Mouse (Mus musculus) intestine, embryonic 14.5 days (tissue): ENCODE data around the gene Gprc6a. TPM values are rescaled to one million over a fixed set of nuclear protein-coding genes. Genes with fewer than 3 reads are reported as not detected.

Experiments used
- ATAC-seq: fragments of 200-750 bp; cut with Nextera tagmentation; replicated peaks from 2 replicates; pipeline ENCODE4 v1.8.0; 2017; ENCODE audit warnings: low read depth, moderate number of reproducible peaks, moderate TSS enrichment, moderate library complexity; ENCODE audit not compliant: low FRiP score, low TSS enrichment
- DNase-seq: peaks from one replicate; pipeline ENCODE4 v3.0.0-alpha.2; 2018; ENCODE audit warnings: low spot score
- H3K27ac ChIP-seq: fragments of 300-500 bp; sonication (generic); 2 replicates; pipeline ENCODE4 v1.5.1; 2014; ENCODE audit warnings: low read depth, mild to moderate bottlenecking, control low read depth
- H3K27me3 ChIP-seq: fragments of 300-500 bp; sonication (generic); replicated peaks from 2 replicates; pipeline ENCODE4 v1.6.1; 2014; ENCODE audit warnings: low read length, control low read depth; ENCODE audit not compliant: control insufficient read depth, insufficient read depth
- H3K36me3 ChIP-seq: fragments of 300-500 bp; sonication (generic); 2 replicates; pipeline ENCODE4 v1.6.1; 2014; ENCODE audit warnings: low read length, control low read depth; ENCODE audit not compliant: control insufficient read depth, insufficient read depth
- H3K4me1 ChIP-seq: fragments of 300-500 bp; sonication (generic); replicated peaks from 2 replicates; pipeline ENCODE4 v1.6.1; 2014; ENCODE audit warnings: low read length, control low read depth, mixed read lengths; ENCODE audit not compliant: control insufficient read depth, insufficient read depth
- H3K4me2 ChIP-seq: fragments of 300-500 bp; sonication (generic); 2 replicates; pipeline ENCODE4 v1.6.1; 2014; ENCODE audit warnings: low read length
- H3K4me3 ChIP-seq: fragments of 300-500 bp; sonication (generic); 2 replicates; pipeline ENCODE4 v1.5.1; 2014; ENCODE audit warnings: low read depth, low read length, control low read depth, mixed read lengths
- H3K9ac ChIP-seq: fragments of 300-500 bp; sonication (generic); 2 replicates; pipeline ENCODE4 v1.6.1; 2014; ENCODE audit warnings: mild to moderate bottlenecking, low read length
- H3K9me3 ChIP-seq: fragments of 300-500 bp; sonication (generic); 2 replicates; pipeline ENCODE4 v1.6.1; 2016; ENCODE audit warnings: low read length, control low read depth; ENCODE audit not compliant: control insufficient read depth
- WGBS: fragments of 180-500 bp; shearing (Covaris S2); extraction: QIAGEN DNeasy Blood & Tissue Kit; methylation state at CpG from one replicate; pipeline ENCODE4 v1.1.7; 2014; 5-methylcytosine and 5-hydroxymethylcytosine counted together
- polyA plus RNA-seq: library from polyadenylated mRNA; unstranded; fragments of >200 nt; fragmentation: Nextera tagmentation; extraction: Ambion mirVana; gene quantifications from 2 replicates; pipeline ENCODE4 v1.2.1, GENCODE M21; 2014

Gprc6a gene
- polyA plus RNA-seq = not detected in 2 replicates

DNA sequence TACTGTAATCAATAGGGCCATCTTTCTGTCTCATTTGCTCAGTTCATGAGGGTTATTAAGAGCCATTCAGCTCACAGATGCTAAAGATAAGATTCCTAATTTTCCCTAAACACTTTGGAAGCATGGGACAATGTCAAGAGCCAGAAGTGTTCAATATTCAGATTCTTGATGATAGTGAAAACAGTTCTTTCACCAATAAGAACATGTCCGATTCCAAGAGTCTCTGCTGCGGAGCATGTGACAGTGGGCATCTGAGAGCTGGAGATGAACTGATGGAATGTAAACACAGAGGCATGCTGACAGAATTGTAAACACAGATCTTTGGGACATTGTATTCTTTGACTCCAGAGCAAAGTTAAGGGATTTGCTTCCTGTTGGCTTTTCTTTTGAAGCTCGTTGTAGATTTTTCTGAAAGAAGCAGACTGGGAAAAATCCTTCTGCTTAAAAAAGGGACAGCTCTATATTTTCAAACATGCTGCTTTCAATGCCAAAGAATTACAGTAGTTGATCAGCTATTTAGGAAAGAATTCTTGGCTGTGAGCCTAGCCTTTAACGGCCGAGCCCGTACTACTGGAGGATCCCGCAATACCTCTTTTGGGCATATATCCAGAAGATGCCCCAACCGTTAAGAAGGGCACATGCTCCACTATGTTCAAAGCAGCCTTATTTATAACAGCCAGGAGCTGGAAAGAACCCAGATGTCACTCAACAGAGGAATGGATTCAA is at the start of gene Gprc6a:
Gprc6a (minus strand) TSS at position 51 of the 726 bp plus-strand sequence.
- Histone ChIP-seq H3K9me3 (no peaks in the 10 kb centered on the region), H3K27me3 (no peaks in the 10 kb centered on the region), H3K27ac (no peak within 1 kb of the TSS), H3K9ac (no peak within 1 kb of the TSS), H3K4me1 (no peaks in the 10 kb centered on the region), H3K36me3 (no peaks in the 10 kb centered on the region), H3K4me3 (no peak within 1 kb of the TSS), H3K4me2 (no peak within 1 kb of the TSS)
- WGBS = 36% methylated on average over 8 of the region's 8 CpGs
- DNase-seq (no peak), ATAC-seq (no peak)

DNA sequence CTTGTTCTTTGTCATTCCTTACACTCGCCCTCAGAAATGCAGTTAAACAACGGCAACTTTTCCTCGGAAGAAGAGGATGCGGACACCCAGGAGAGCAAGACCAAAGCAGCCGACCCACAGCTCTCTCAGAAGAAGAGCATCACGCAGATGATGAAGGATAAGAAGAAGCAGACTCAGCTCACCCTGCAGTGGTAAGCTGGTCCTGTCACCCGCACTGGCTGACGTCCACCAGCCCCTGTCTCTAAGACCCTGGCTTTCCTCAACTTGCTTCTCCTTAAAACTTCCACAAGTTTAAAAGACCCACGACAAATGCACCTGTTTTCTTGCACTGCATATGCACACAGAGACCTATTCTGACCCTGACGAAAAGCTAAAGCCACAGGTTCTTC is 47.0 kb upstream of the Gprc6a start:
- Histone ChIP-seq H3K4me3 (peak overlapping the region; percentile 41), H3K27ac (no peak overlapping the region), H3K4me2 (peak overlapping the region; percentile 68), H3K4me1 (no peaks in the 10 kb centered on the region), H3K27me3 (peaks cover 25% of the 10 kb centered on the region), H3K9ac (no peak overlapping the region; the same call in 1 of the 2 replicates), H3K9me3 (no peaks in the 10 kb centered on the region), H3K36me3 (no peaks in the 10 kb centered on the region)
- 0 out of 2 replicates have a peak, but pooled peaks have one; percentile 7 for ATAC-seq
- peak; percentile 56 for DNase-seq
- WGBS = 13% methylated on average over 10 of the region's 10 CpGs

DNA sequence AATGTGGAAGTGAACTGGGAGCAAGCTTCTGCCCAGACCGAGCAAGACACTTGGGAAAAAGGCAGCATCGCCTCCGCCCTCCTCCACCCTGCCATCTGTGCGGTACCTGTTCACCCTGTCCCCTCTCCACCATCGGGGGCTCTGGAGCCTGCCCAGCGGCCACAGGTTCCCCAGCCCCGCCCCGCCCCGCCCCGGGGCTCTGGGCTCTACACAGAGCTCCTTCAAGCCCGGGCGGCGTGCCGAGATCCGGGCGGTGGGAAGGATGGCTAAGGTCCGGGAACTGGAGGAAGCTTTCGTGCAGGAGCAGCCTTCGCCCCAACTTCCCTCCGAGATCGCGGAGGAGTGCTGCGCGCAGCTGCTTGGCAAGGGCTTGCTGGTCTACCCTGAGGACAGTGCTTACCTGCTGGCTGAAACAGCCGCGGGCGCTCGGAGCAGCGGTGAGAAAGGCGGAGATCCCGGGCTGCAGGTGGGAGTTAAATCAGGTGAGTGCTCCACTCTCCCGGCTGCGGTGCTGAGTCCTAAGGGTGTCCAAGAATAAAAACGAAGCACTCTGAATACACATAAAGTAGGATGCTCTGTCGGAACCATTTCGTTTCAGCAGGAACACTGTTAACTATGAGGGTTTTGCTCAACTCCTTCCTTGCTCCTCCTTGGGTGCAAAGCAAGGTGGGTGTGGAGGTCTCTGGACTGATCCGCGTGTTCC is 46.4 kb upstream of the Gprc6a start, which contains the start of gene Rfx6:
Rfx6 (plus strand) TSS at position 209 of the 703 bp plus-strand sequence.
- ATAC-seq = peak; percentile 84
- Histone ChIP-seq H3K4me1 (no peaks in the 10 kb centered on the region), H3K27me3 (peaks cover 25% of the 10 kb centered on the region), H3K27ac (no peak within 1 kb of the TSS), H3K4me3 (peak within 1 kb of the TSS; percentile 41), H3K4me2 (peak within 1 kb of the TSS; percentile 68), H3K9ac (peak within 1 kb of the TSS; percentile 34), H3K36me3 (no peaks in the 10 kb centered on the region), H3K9me3 (no peaks in the 10 kb centered on the region)
- WGBS = 1% methylated on average over 38 of the region's 38 CpGs
- peak; percentile 79 for DNase-seq

DNA sequence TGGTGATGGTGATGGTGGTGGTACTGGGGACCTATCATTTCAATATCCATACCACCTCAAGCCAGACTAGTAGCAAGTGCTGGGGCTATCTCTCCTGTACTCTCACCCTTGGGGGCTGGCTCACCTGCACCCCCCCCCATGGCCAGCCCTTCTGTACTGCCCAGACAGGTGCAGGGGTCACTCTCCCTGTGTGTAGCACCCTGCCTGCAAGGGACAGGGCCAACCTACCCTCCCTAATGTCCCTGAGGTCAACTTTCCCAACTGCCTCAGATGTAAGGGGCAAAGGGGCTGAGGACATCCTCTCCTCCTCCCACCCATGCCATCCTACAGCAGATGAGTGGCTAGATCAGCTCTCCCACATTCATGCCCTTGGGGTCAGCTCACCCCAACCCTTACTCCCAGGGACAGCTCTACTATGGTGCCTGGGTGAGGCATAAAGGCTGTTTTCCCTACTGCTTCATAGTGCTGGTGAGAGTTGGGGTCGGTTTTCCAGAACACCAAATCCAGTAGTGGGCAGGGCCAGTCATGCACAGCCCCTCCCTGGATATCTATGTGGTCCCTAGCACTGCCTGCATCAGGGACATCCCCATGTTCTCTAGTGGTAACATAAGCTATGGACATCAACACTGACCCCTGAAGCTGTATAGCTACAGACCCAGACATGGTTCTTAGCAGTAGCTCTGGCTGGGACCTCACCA is 41.0 kb upstream of the Gprc6a start:
- Histone ChIP-seq H3K4me3 (no peak overlapping the region), H3K9ac (no peak overlapping the region), H3K27ac (no peak overlapping the region), H3K9me3 (no peaks in the 10 kb centered on the region), H3K4me1 (no peaks in the 10 kb centered on the region), H3K36me3 (no peaks in the 10 kb centered on the region), H3K27me3 (peaks cover 11% of the 10 kb centered on the region; the same call in 1 of the 2 replicates), H3K4me2 (no peak overlapping the region)
- ATAC-seq (0 out of 2 replicates have a peak, but pooled peaks have one; percentile 15), DNase-seq (no peak)
- WGBS = 35% methylated on average over 1 of the region's 1 CpGs

DNA sequence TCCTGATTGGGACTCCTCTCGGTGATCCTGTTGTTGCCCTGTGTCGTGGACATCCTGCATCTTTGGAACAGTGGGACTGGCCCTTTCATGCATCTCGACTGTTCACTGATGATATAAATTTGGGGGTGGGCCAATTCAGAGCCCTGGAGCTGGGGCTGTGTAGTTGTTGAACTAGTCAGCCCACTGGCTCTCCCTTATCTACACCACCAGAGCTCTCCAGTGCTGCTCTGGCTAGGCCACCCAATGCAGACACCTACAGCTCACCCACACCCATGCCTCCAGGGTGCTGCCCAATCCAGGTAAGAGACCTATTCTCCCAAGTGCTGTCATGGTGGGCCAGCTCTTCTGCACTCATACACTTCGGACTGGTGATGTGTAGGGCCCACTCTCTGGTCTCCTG is 40.3 kb upstream of the Gprc6a start:
- no peaks in the 10 kb centered on the region for H3K4me1 ChIP-seq
- H3K36me3 ChIP-seq = no peaks in the 10 kb centered on the region
- no peak overlapping the region for H3K9ac ChIP-seq
- DNase-seq = no peak
- no peak for ATAC-seq
- WGBS = 77% methylated on average over 4 of the region's 4 CpGs
- H3K4me2 ChIP-seq = no peak overlapping the region
- H3K9me3 ChIP-seq = no peaks in the 10 kb centered on the region
- H3K27ac ChIP-seq = no peak overlapping the region
- H3K4me3 ChIP-seq = no peak overlapping the region
- H3K27me3 ChIP-seq = peaks cover 4% of the 10 kb centered on the region; the same call in 1 of the 2 replicates

DNA sequence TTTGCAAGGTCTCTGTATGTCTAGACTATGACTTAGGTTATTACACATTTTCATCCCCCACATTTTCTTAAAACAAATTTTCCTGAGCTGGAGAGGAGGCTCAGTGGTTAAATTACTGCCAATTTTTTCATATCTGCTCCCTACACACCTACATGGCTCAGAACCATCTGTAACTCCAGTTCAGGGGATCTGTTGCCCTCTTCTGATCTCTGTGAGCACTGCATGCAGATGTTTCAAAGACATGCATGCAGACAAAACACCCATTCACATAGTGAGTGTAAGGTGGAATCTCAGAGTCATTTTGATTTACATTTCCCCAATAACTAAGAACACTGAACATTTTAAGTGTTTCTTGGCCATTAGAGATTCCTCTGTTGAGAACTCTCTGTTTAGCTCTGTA is 38.1 kb upstream of the Gprc6a start:
- no peaks in the 10 kb centered on the region for H3K27me3 ChIP-seq
- DNase-seq (no peak), ATAC-seq (no peak)
- no peak overlapping the region for H3K27ac ChIP-seq
- no peak overlapping the region for H3K4me2 ChIP-seq
- no peaks in the 10 kb centered on the region for H3K9me3 ChIP-seq
- H3K4me1 ChIP-seq = no peaks in the 10 kb centered on the region
- no peak overlapping the region for H3K9ac ChIP-seq
- H3K4me3 ChIP-seq = no peak overlapping the region
- no peaks in the 10 kb centered on the region for H3K36me3 ChIP-seq

DNA sequence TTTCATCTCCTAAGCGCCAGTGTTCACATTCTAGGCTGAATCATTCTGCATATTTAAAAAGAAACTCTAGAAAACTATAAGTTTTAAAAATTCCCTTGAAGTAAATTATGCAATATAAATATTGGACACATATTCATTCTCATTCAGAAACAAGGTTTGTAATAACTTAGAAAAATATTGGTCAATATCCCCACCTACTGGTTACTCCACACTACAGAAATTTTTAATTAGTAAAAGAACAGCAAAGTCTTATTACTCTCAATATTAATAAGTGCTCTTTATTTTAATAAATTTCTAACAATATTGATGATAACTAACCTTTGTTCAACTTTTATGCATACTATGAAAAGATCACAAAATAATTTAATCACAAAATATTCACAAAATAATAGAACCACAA is 26.1 kb upstream of the Gprc6a start:
- 72% methylated on average over 1 of the region's 1 CpGs for WGBS
- no peak for DNase-seq
- no peaks in the 10 kb centered on the region for H3K9me3 ChIP-seq

DNA sequence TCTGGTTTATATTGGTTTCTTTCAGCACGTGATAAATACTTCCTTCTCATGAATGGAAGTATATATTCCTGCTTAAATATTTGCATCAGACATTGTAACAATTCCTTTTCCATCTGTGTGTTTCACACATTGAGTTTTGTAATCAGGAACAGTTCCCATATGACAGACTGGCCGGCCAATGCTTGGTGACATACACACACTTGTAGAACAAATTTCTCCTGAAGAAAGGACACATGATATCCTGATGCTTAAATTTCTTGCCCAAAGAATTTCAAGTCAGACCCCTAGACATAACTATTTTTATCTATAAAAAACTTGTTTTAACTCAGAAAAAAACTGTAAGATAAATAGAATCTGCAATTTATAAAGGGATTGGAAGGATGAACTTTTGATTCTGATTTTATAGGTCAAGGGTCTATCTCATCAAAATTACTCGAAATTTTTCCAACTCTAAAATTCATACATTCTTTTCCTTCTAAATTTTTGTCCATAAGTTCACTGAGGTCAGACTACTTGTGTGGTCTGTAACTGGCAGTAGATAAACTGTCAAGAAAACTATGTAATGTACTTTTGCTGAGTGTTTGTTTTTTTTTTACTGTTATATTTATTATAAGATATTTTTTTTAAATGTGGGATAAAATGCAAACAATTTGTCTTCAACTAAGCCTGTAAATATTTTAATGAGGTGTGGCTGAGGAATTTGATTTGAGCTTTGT is 18.4 kb upstream of the Gprc6a start:
- Histone ChIP-seq H3K27ac (no peak overlapping the region), H3K4me2 (no peak overlapping the region), H3K4me3 (no peak overlapping the region), H3K4me1 (no peaks in the 10 kb centered on the region), H3K9ac (no peak overlapping the region), H3K9me3 (no peaks in the 10 kb centered on the region), H3K27me3 (no peaks in the 10 kb centered on the region), H3K36me3 (no peaks in the 10 kb centered on the region)
- no peak for DNase-seq
- WGBS = 68% methylated on average over 3 of the region's 3 CpGs
- ATAC-seq = no peak

More for the DNA sequence above, 26.1 kb upstream of the Gprc6a start:
- H3K36me3 ChIP-seq = no peaks in the 10 kb centered on the region
- ATAC-seq = no peak
- no peak overlapping the region for H3K4me2 ChIP-seq
- H3K4me1 ChIP-seq = no peaks in the 10 kb centered on the region
- no peak overlapping the region for H3K27ac ChIP-seq
- H3K9ac ChIP-seq = no peak overlapping the region
- no peak overlapping the region for H3K4me3 ChIP-seq
- no peaks in the 10 kb centered on the region for H3K27me3 ChIP-seq
